Mouse (Mus musculus) midbrain, postnatal 0 days (tissue): ENCODE data around the gene Mcts2. TPM values are rescaled to one million over a fixed set of nuclear protein-coding genes. Genes with fewer than 3 reads are reported as not detected.

Source experiments
- ATAC-seq: fragments of 200-750 bp; cut with Nextera tagmentation; 2 replicates; pipeline ENCODE4 v1.8.0; 2017; ENCODE audit warnings: moderate number of reproducible peaks, mild to moderate bottlenecking, moderate TSS enrichment, moderate library complexity; ENCODE audit not compliant: low FRiP score
- DNase-seq: peaks from one replicate; pipeline ENCODE4 v3.0.0-alpha.2; 2015; ENCODE audit warnings: low spot score
- H3K27ac ChIP-seq: fragments of 300-500 bp; sonication (generic); 2 replicates; pipeline ENCODE4 v1.5.1; 2014; ENCODE audit warnings: low read depth, mild to moderate bottlenecking, low read length, mixed read lengths
- H3K27me3 ChIP-seq: fragments of 300-500 bp; sonication (generic); 2 replicates; pipeline ENCODE4 v1.6.1; 2014; ENCODE audit warnings: low read length, control low read depth, mixed read lengths; ENCODE audit not compliant: insufficient read depth
- H3K36me3 ChIP-seq: fragments of 300-500 bp; sonication (generic); 2 replicates; pipeline ENCODE4 v1.6.1; 2014; ENCODE audit warnings: low read length, control low read depth, mixed read lengths; ENCODE audit not compliant: insufficient read depth
- H3K4me1 ChIP-seq: fragments of 300-500 bp; sonication (generic); 2 replicates; pipeline ENCODE4 v1.6.1; 2014; ENCODE audit warnings: mild to moderate bottlenecking, control low read depth, antibody characterized with exemption, low read length, mixed read lengths; ENCODE audit not compliant: insufficient read depth
- H3K4me2 ChIP-seq: fragments of 300-500 bp; sonication (generic); 2 replicates; pipeline ENCODE4 v1.6.1; 2014; ENCODE audit warnings: low read depth, mild to moderate bottlenecking, low read length, mixed read lengths; ENCODE audit not compliant: poor library complexity, severe bottlenecking
- H3K4me3 ChIP-seq: fragments of 300-500 bp; sonication (generic); 2 replicates; pipeline ENCODE4 v1.5.1; 2014; ENCODE audit warnings: low read depth, mild to moderate bottlenecking, low read length, moderate library complexity
- H3K9ac ChIP-seq: fragments of 300-500 bp; sonication (generic); replicated peaks from 2 replicates; pipeline ENCODE4 v1.6.1; 2014; ENCODE audit warnings: mild to moderate bottlenecking, low read length, moderate library complexity, mixed read lengths; ENCODE audit not compliant: poor library complexity, severe bottlenecking
- H3K9me3 ChIP-seq: fragments of 300-500 bp; sonication (generic); 2 replicates; pipeline ENCODE4 v1.6.1; 2016; ENCODE audit warnings: low read length, control low read depth
- CTCF ChIP-seq: IDR thresholded peaks from 2 replicates; pipeline ENCODE4 v1.5.1; 2016; ENCODE audit warnings: antibody characterized with exemption, mild to moderate bottlenecking
- WGBS: fragments of 180-500 bp; shearing (Covaris S2); extraction: QIAGEN DNeasy Blood & Tissue Kit; methylation state at CpG from one replicate; pipeline ENCODE4 v1.1.7; 2014; 5-methylcytosine and 5-hydroxymethylcytosine counted together
- polyA plus RNA-seq: library from polyadenylated mRNA; unstranded; fragments of >200 nt; fragmentation: Nextera tagmentation; extraction: Ambion mirVana; gene quantifications from 2 replicates; pipeline ENCODE4 v1.2.1, GENCODE M21; 2015
- total RNA-seq: library from RNA; depleted of rRNA; stranded (reverse); fragments of >200 nt; gene quantifications from 2 replicates; pipeline ENCODE4 v1.2.3, GENCODE M21; 2014

The Mcts2 gene
- total and polyA plus RNA-seq, 2 experiments from 2014 or later: 14.5 to 28.1 TPM

GRCm38 (mm10) chr2:152691564-152692217, 4.9 kb downstream of the Mcts2 start:
- WGBS: 72% methylated on average over 7 of the region's 7 CpGs
- no peak overlapping the region for H3K4me3 ChIP-seq
- H3K27me3 ChIP-seq: no peaks in the 10 kb centered on the region
- DNase-seq: peak; percentile 50
- peak; percentile 65 for TF ChIP-seq CTCF
- no peak overlapping the region for H3K9ac ChIP-seq
- H3K9me3 ChIP-seq: no peaks in the 10 kb centered on the region
- peaks cover 47% of the 10 kb centered on the region for H3K36me3 ChIP-seq
- no peak overlapping the region for H3K4me2 ChIP-seq
- H3K27ac ChIP-seq: no peak overlapping the region
- ATAC-seq: no peak
- no peaks in the 10 kb centered on the region for H3K4me1 ChIP-seq

GRCm38 (mm10) chr2:152693233-152693632, 6.4 kb downstream of the Mcts2 start:
- no peaks in the 10 kb centered on the region for H3K4me1 ChIP-seq
- 0 out of 2 replicates have a peak overlapping the region, but pooled peaks have one; percentile 8 for H3K27ac ChIP-seq
- WGBS: 15% methylated on average over 9 of the region's 9 CpGs
- no peak overlapping the region for H3K4me3 ChIP-seq
- TF ChIP-seq CTCF: peak; percentile 93
- H3K27me3 ChIP-seq: no peaks in the 10 kb centered on the region
- 0 out of 2 replicates have a peak overlapping the region, but pooled peaks have one; percentile 2 for H3K9ac ChIP-seq
- H3K36me3 ChIP-seq: peaks cover 42% of the 10 kb centered on the region
- H3K9me3 ChIP-seq: no peaks in the 10 kb centered on the region
- peak; percentile 87 for DNase-seq
- H3K4me2 ChIP-seq: peak overlapping the region; percentile 28; the same call in 1 of the 2 replicates
- peak; percentile 20; the same call in 1 of the 2 replicates for ATAC-seq

DNA sequence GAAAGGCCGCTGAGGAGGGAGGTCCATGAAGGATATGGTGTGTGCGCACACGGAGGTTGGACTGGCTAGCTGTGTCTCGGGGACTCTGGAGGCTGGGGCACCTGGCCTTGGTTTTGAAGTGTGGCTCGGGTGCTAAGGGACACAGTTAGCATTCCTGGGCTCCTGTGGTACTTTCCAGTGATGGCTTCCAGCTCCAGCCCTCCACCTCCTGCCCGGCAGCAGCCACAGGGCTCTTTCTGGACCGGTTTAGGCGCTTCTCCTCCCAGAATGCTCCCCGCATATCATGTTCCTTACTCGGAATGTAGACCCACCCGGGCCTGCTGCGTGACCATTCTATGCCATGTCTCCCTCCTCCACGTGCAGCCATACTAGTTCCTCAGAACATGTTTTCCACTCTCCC, 6.9 kb downstream of the Mcts2 start:
- Histone ChIP-seq H3K4me1 (no peaks in the 10 kb centered on the region), H3K27ac (0 out of 2 replicates have a peak overlapping the region, but pooled peaks have one; percentile 8), H3K9ac (0 out of 2 replicates have a peak overlapping the region, but pooled peaks have one; percentile 2), H3K4me2 (peak overlapping the region; percentile 28; the same call in 1 of the 2 replicates), H3K9me3 (no peaks in the 10 kb centered on the region), H3K4me3 (no peak overlapping the region), H3K27me3 (no peaks in the 10 kb centered on the region), H3K36me3 (peaks cover 42% of the 10 kb centered on the region)
- 88% methylated on average over 13 of the region's 13 CpGs for WGBS
- no peak for DNase-seq
- ATAC-seq: no peak
- TF ChIP-seq CTCF: no peak

- H3K4me2 ChIP-seq: no peak overlapping the region
- ATAC-seq (no peak), DNase-seq (no peak)
- H3K4me1 ChIP-seq: no peaks in the 10 kb centered on the region
- no peaks in the 10 kb centered on the region for H3K27me3 ChIP-seq
- H3K9ac ChIP-seq: no peak overlapping the region
- no peak for TF ChIP-seq CTCF
- WGBS: 80% methylated on average over 7 of the region's 7 CpGs
- H3K27ac ChIP-seq: no peak overlapping the region
- no peak overlapping the region for H3K4me3 ChIP-seq
- H3K9me3 ChIP-seq: no peaks in the 10 kb centered on the region
- H3K36me3 ChIP-seq: peaks cover 40% of the 10 kb centered on the region
These were observed 7.9 kb downstream of the Mcts2 start for GRCm38 (mm10) chr2:152694708-152695107.

DNA sequence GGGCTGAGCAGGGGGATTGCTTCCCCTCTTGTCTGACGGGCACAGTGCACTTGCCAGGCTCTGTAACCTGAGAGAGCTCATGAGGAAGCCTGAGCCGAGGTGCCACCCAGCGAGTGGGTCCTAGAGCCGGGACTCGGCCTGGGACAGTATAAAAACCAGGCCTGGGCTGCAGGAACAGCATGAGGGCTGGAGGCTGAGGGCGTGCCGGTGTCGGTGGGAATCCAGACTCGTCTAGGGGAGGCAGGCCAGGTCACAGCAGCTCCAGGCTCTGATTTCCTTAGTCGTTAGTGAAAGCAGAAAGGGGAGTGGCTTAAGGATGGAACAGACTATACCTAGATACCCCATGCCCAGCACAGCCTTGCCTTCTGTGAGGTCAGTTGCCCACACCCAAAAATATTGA, 9.2 kb downstream of the Mcts2 start:
- Histone ChIP-seq H3K36me3 (peaks cover 44% of the 10 kb centered on the region), H3K4me2 (no peak overlapping the region), H3K9me3 (no peaks in the 10 kb centered on the region), H3K4me3 (no peak overlapping the region), H3K4me1 (no peaks in the 10 kb centered on the region), H3K9ac (0 out of 2 replicates have a peak overlapping the region, but pooled peaks have one; percentile 60), H3K27ac (peak overlapping the region; percentile 57; the same call in 1 of the 2 replicates), H3K27me3 (no peaks in the 10 kb centered on the region)
- ATAC-seq (no peak), DNase-seq (no peak)
- no peak for TF ChIP-seq CTCF
- WGBS: 69% methylated on average over 10 of the region's 10 CpGs

GRCm38 (mm10) chr2:152696476-152697164, 9.8 kb downstream of the Mcts2 start:
- no peak overlapping the region for H3K4me3 ChIP-seq
- H3K4me2 ChIP-seq: no peak overlapping the region
- peaks cover 51% of the 10 kb centered on the region for H3K36me3 ChIP-seq
- DNase-seq (peak; percentile 91), ATAC-seq (peak; percentile 61)
- no peaks in the 10 kb centered on the region for H3K27me3 ChIP-seq
- H3K4me1 ChIP-seq: no peaks in the 10 kb centered on the region
- 41% methylated on average over 20 of the region's 20 CpGs for WGBS
- H3K9ac ChIP-seq: peak overlapping the region; percentile 60
- no peaks in the 10 kb centered on the region for H3K9me3 ChIP-seq
- peak; percentile 97 for TF ChIP-seq CTCF
- H3K27ac ChIP-seq: peak overlapping the region; percentile 57
